Mouse (Mus musculus) midbrain, embryonic 11.5 days (tissue): Measurements from ENCODE around the gene Cd3eap. TPM values are rescaled to one million over a fixed set of nuclear protein-coding genes. Genes with fewer than 3 reads are reported as not detected.

Source experiments
- ATAC-seq: fragments of 200-750 bp; cut with Nextera tagmentation; 2 replicates; pipeline ENCODE4 v1.8.0; 2017; ENCODE audit warnings: moderate TSS enrichment, moderate library complexity; ENCODE audit not compliant: low FRiP score
- DNase-seq: peaks from one replicate; pipeline ENCODE4 v3.0.0; 2015; ENCODE audit warnings: low spot score; ENCODE audit errors: missing footprints
- H3K27ac ChIP-seq: fragments of 300-500 bp; sonication (generic); 2 replicates; pipeline ENCODE4 v1.5.1; 2014; ENCODE audit warnings: low read depth, low read length
- H3K27me3 ChIP-seq: fragments of 300-500 bp; sonication (generic); 2 replicates; pipeline ENCODE4 v1.6.1; 2014; ENCODE audit warnings: mild to moderate bottlenecking, low read length, moderate library complexity, mixed read lengths; ENCODE audit not compliant: control insufficient read depth, insufficient read depth
- H3K36me3 ChIP-seq: fragments of 300-500 bp; sonication (generic); 2 replicates; pipeline ENCODE4 v1.6.1; 2014; ENCODE audit warnings: mild to moderate bottlenecking, low read length, moderate library complexity, mixed read lengths; ENCODE audit not compliant: control insufficient read depth, insufficient read depth
- H3K4me1 ChIP-seq: fragments of 300-500 bp; sonication (generic); 2 replicates; pipeline ENCODE4 v1.6.1; 2014; ENCODE audit warnings: low read length; ENCODE audit not compliant: control insufficient read depth, insufficient read depth
- H3K4me2 ChIP-seq: fragments of 300-500 bp; sonication (generic); 2 replicates; pipeline ENCODE4 v1.6.1; 2014; ENCODE audit warnings: mild to moderate bottlenecking, moderate library complexity
- H3K4me3 ChIP-seq: fragments of 300-500 bp; sonication (generic); 2 replicates; pipeline ENCODE4 v1.5.1; 2014; ENCODE audit warnings: low read depth, low read length
- H3K9ac ChIP-seq: fragments of 300-500 bp; sonication (generic); 2 replicates; pipeline ENCODE4 v1.6.1; 2014; ENCODE audit warnings: low read length
- H3K9me3 ChIP-seq: fragments of 300-500 bp; sonication (generic); 2 replicates; pipeline ENCODE4 v1.6.1; 2016; ENCODE audit warnings: low read length; ENCODE audit not compliant: control insufficient read depth
- WGBS: fragments of 180-500 bp; shearing (Covaris S2); extraction: QIAGEN DNeasy Blood & Tissue Kit; methylation state at CpG from one replicate; pipeline ENCODE4 v1.1.7; 2014; 5-methylcytosine and 5-hydroxymethylcytosine counted together
- polyA plus RNA-seq: library from polyadenylated mRNA; unstranded; fragments of >200 nt; fragmentation: Nextera tagmentation; extraction: Ambion mirVana; gene quantifications from 2 replicates; pipeline ENCODE4 v1.2.1, GENCODE M21; 2014

Gene Cd3eap
- polyA plus RNA-seq, 1 experiment from 2014 or later, result 15.1 TPM

GRCm38 (mm10) chr7:19357381-19358375 lies 1.6 kb downstream of the Cd3eap start:
- ATAC-seq, result no peak
- 92% methylated on average over 25 of the region's 25 CpGs for WGBS
- H3K36me3 ChIP-seq, result peaks cover 15% of the 10 kb centered on the region
- H3K4me1 ChIP-seq, result peaks cover 25% of the 10 kb centered on the region
- H3K9me3 ChIP-seq, result no peaks in the 10 kb centered on the region
- H3K27me3 ChIP-seq, result no peaks in the 10 kb centered on the region
- H3K4me3 ChIP-seq, result peak overlapping the region; percentile 70; the same call in 1 of the 2 replicates
- H3K27ac ChIP-seq, result no peak overlapping the region
- no peak for DNase-seq
- peak overlapping the region; percentile 83; the same call in 1 of the 2 replicates for H3K4me2 ChIP-seq
- H3K9ac ChIP-seq, result peak overlapping the region; percentile 70; the same call in 1 of the 2 replicates

GRCm38 (mm10) chr7:19356311-19356710 lies 3.0 kb downstream of the Cd3eap start:
- no peak overlapping the region for H3K4me2 ChIP-seq
- no peak for ATAC-seq
- peaks cover 15% of the 10 kb centered on the region for H3K4me1 ChIP-seq
- H3K27ac ChIP-seq, result no peak overlapping the region
- peaks cover 19% of the 10 kb centered on the region for H3K36me3 ChIP-seq
- H3K27me3 ChIP-seq, result no peaks in the 10 kb centered on the region
- WGBS, result 80% methylated on average over 10 of the region's 10 CpGs
- no peak overlapping the region for H3K4me3 ChIP-seq
- peak; percentile 79 for DNase-seq
- no peak overlapping the region for H3K9ac ChIP-seq
- H3K9me3 ChIP-seq, result no peaks in the 10 kb centered on the region

- no peaks in the 10 kb centered on the region for H3K9me3 ChIP-seq
- no peak overlapping the region for H3K9ac ChIP-seq
- peaks cover 29% of the 10 kb centered on the region for H3K36me3 ChIP-seq
- DNase-seq, result no peak
- peaks cover 9% of the 10 kb centered on the region for H3K4me1 ChIP-seq
- no peaks in the 10 kb centered on the region for H3K27me3 ChIP-seq
- 95% methylated on average over 5 of the region's 5 CpGs for WGBS
- H3K4me2 ChIP-seq, result no peak overlapping the region
- H3K27ac ChIP-seq, result no peak overlapping the region
- H3K4me3 ChIP-seq, result no peak overlapping the region
- ATAC-seq, result no peak
Observed at GRCm38 (mm10) chr7:19354991-19355390, 4.3 kb downstream of the Cd3eap start.

GRCm38 (mm10) chr7:19350221-19350620 lies 9.1 kb downstream of the Cd3eap start:
- Histone ChIP-seq H3K9me3 (no peaks in the 10 kb centered on the region), H3K9ac (no peak overlapping the region), H3K27ac (no peak overlapping the region), H3K4me2 (no peak overlapping the region), H3K4me3 (no peak overlapping the region), H3K4me1 (peaks cover 6% of the 10 kb centered on the region; the same call in 1 of the 2 replicates), H3K36me3 (peaks cover 28% of the 10 kb centered on the region), H3K27me3 (no peaks in the 10 kb centered on the region)
- DNase-seq (no peak), ATAC-seq (no peak)
- 95% methylated on average over 8 of the region's 8 CpGs for WGBS

- ATAC-seq (no peak), DNase-seq (peak; percentile 35)
- WGBS, result 90% methylated on average over 13 of the region's 13 CpGs
- Histone ChIP-seq H3K36me3 (peaks cover 23% of the 10 kb centered on the region), H3K9me3 (no peaks in the 10 kb centered on the region), H3K27ac (no peak overlapping the region), H3K27me3 (no peaks in the 10 kb centered on the region), H3K9ac (no peak overlapping the region), H3K4me1 (peaks cover 9% of the 10 kb centered on the region), H3K4me3 (no peak overlapping the region), H3K4me2 (no peak overlapping the region)
Observed at GRCm38 (mm10) chr7:19349188-19349915, 9.9 kb downstream of the Cd3eap start.

- Histone ChIP-seq H3K9ac (peak overlapping the region; percentile 76), H3K4me1 (peaks cover 17% of the 10 kb centered on the region), H3K9me3 (no peaks in the 10 kb centered on the region), H3K4me3 (peak overlapping the region; percentile 66), H3K27ac (no peak overlapping the region), H3K27me3 (peaks cover 4% of the 10 kb centered on the region; the same call in 1 of the 2 replicates), H3K4me2 (peak overlapping the region; percentile 62), H3K36me3 (peaks cover 4% of the 10 kb centered on the region)
- ATAC-seq (peak; percentile 95), DNase-seq (peak; percentile 99)
- 0% methylated on average over 31 of the region's 31 CpGs for WGBS
Observed at GRCm38 (mm10) chr7:19344938-19345471, 14.3 kb downstream of the Cd3eap start.

- peak within 1 kb of the TSS; percentile 66 for H3K4me3 ChIP-seq
- H3K4me1 ChIP-seq, result peaks cover 17% of the 10 kb centered on the region
- DNase-seq (no peak), ATAC-seq (peak; percentile 6)
- H3K36me3 ChIP-seq, result peaks cover 3% of the 10 kb centered on the region
- H3K9ac ChIP-seq, result peak within 1 kb of the TSS; percentile 76
- H3K27me3 ChIP-seq, result peaks cover 4% of the 10 kb centered on the region; the same call in 1 of the 2 replicates
- H3K4me2 ChIP-seq, result peak within 1 kb of the TSS; percentile 62
- no peak within 1 kb of the TSS for H3K27ac ChIP-seq
- no peaks in the 10 kb centered on the region for H3K9me3 ChIP-seq
- 29% methylated on average over 12 of the region's 12 CpGs for WGBS
Observed at GRCm38 (mm10) chr7:19344237-19344847, 14.9 kb downstream of the Cd3eap start, which contains the start of gene Ercc1. Gene Ercc1 (plus strand): TSS chr7:19344778.

- WGBS, result 2% methylated on average over 11 of the region's 11 CpGs
- H3K4me2 ChIP-seq, result 0 out of 2 replicates have a peak overlapping the region, but pooled peaks have one; percentile 90
Observed at GRCm38 (mm10) chr7:19343210-19343808, 16.0 kb downstream of the Cd3eap start.

More at GRCm38 (mm10) chr7:19343210-19343808, 16.0 kb downstream of the Cd3eap start:
- Histone ChIP-seq H3K27me3 (peaks cover 4% of the 10 kb centered on the region; the same call in 1 of the 2 replicates), H3K4me1 (peaks cover 17% of the 10 kb centered on the region), H3K4me3 (no peak overlapping the region; the same call in 1 of the 2 replicates), H3K9ac (no peak overlapping the region), H3K27ac (no peak overlapping the region), H3K9me3 (no peaks in the 10 kb centered on the region), H3K36me3 (no peaks in the 10 kb centered on the region)
- no peak for ATAC-seq
- DNase-seq, result peak; percentile 98
